Mouse (Mus musculus) embryo, embryonic 11.5 days (tissue): Measurements from ENCODE around the gene Wrap53.
"Not testable (repeated sequence)": the region's sequence is repeated elsewhere in the genome, so short reads cannot be mapped to it uniquely, and the experiment has no call there.

ENCODE experiments used
- DNase-seq: peaks from one replicate; pipeline ENCODE4 v3.0.0-alpha.2; 2012; ENCODE audit warnings: low read depth, low spot score

The Wrap53 gene

DNA sequence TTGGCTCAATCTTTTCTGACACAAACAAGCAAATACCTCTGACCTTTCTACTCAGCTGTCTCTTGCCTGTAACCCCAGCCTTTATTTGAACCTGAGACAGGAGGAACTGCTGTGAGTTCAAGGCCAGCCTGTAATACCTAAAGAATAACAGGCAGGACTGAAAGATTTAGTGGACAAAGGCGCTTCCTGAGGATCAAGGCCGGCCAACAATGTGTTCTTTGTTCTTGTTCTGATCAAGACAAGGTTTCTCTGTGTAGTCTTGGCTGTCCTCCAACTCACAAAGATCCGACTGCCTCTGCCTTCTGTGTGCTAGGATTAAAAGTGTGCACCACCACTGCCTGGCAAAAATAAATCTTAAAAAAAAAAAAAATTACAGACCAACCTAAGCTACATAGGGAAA is 15.7 kb downstream of the Wrap53 start:
- no peak for DNase-seq

DNA sequence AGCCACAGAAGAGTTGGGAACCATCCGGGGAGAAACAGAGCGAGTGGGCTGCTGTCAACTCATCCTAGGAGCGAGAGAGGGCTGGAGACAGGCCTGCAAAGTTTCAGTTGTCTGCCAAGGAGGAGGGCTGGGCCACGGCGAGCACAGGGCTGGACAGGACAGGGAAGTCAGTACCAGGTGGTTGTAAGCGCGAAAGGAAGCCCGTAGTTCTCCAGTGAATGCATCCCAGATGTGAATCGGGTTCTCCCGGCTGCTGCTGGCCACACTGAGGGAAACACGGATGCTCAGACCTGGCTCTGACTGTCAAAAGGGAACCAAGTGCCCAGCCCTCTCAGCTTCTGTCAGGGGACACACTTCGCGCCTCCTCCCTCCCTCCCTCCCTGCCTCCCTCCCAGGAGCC is 16.7 kb downstream of the Wrap53 start:
- no peak for DNase-seq

DNA sequence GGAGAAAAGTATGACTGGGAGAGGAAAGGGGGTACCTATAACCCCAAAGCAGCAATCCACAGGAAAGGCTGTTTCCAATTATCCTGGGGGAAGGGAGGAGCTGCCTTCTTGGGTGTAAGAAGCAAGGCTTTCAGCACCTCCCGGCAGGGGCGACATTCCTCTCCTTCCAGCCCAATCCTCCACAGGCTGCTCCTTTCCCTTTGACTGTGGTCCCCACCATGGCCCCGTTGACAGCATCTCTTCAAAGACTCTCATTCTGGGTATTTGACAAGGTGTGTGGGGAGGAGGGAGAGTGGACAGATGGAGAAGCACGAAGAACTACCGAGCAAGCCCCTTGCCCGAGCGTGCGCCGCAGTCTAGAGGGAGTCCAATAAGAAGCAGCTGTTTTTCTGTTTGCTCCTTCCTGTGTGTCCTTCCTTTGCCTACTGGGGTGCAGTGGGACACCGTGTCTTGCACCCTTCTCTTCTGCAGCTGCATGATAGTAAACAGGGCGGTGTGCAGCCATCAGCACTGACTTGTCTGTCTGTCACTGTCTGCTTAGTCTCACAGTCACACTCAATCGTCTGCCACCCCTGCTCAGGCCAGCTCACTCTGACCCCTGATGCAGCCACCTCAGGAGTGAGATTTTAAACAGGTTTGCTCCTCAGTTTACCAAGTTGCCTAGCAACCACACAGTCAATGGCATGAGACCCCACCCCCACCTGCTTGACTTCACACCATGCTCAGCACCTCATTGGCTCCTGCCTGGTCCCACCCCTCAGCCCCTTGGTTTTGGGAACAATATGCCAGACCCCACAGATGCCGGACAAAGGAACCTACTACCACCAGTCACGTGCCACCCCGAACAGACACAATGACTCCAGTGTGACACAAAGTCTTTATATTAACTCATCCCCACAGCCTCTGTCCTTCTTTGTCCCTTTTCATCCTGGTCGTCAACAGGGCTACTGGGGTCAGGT is 18.9 kb downstream of the Wrap53 start:
- DNase-seq = no peak

DNA sequence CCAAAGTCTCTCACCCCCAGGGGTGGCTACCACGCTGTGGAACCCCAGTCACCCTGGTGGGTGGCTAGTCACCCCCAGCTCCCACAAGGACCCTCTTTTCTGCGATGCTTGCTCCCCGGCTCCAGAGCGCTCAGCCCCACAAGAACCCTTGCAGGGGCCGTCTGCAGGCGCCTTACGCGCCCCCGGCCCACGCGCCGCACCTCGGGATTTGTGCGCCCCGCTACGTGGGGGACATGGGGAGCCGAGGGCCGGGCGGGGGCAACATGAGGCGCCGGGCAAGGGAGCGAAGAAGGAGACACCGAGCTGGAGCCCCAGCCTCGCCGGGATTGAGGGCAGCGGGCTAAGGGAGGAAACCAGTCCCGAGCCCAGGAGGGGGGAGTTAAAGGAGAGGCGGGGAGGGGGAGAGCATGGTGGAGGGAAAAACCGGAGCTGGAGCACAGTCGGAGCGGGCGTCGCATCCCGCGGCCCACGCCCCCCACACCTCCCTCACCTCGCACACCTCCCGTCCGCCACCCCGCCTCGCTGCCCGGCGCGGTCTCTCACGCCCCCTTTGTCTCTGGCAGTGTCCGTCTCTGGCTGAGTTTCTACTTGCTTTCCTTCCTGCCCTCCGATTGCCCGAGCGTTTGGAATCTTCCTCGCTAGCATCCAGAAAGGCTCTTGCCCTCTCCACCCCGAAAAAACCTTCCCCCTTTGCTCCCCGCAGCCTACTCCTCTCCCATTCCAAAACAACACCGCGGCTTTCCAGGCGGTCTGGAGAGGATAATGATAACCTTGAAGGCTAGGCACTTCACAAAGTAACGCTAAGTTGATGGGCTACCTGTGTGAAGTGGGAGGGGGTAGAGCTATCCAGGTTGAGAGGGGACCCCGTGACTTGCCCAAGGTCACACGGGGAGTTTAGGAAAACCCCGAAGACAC is 19.9 kb downstream of the Wrap53 start, which contains the start of gene Efnb3:
Gene Efnb3 (minus strand): TSS at position 355 of the 915 bp plus-strand sequence.
- peak; percentile 62 for DNase-seq

DNA sequence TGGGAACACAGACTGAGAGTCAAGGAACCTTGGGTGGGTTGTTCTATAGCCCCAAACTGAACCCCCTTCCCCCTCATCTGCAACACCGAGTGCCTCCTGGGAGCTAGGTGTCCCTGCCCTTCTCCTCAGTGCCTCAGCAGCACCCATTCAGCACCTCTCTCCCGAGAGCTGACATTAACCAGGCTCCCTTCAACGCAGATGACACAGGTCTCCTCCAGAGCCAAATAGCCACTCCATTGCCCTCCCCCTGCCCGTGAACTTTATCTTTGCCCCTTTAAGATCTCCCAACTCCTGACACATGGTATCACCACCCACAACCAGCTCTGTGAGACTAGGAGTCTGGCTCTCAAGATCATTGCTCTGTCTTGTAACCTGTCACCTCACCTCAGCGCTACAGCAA is 20.9 kb downstream of the Wrap53 start:
- no peak for DNase-seq

DNA sequence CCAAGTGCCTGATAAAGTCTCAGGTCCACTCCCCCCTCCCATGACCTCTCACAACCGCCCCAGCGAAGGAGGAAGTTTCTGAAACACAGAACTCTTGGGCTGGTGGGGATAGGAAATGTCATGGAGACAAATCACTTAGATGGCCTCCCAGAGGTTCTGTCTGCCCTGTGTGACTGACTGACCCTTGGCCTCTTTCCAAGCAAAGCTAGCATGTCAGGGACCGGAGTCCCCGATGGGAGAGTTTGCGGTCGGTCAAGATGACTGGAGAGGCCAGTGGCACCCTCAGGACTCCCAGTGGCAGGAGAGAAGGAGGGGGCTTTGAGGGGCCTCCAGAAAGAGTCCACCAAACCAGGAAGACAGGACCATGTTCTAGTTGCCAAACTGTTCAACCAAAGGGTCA is 21.3 kb downstream of the Wrap53 start:
- DNase-seq = no peak

DNA sequence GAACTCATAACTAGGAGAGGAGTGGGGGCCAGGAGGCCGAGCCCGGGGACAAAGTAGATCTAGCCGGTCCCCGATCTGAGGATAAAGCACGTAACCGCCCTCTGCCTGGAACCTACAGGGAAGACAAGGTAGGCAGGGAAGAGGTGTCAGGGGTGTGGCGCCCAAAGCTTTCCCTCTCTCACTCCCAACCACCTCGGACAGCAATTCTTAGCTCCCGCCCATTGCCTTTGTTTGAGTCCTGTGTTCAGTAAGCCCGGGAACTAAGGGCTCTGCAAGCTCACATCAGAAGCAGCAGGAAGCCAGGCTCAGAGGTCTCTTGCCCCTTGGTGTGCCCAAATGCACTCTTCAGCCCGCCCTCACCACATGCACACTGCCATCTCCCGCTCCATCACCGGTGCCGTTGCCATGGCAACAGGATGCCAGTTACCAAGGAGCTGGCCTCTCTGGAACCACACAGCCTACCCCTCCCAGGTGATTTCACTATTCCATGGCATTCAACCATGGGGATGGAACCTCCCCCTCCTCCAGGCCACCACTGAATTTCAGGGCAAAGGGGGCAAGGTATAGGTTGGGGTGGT is 22.6 kb downstream of the Wrap53 start:
- DNase-seq = no peak

DNA sequence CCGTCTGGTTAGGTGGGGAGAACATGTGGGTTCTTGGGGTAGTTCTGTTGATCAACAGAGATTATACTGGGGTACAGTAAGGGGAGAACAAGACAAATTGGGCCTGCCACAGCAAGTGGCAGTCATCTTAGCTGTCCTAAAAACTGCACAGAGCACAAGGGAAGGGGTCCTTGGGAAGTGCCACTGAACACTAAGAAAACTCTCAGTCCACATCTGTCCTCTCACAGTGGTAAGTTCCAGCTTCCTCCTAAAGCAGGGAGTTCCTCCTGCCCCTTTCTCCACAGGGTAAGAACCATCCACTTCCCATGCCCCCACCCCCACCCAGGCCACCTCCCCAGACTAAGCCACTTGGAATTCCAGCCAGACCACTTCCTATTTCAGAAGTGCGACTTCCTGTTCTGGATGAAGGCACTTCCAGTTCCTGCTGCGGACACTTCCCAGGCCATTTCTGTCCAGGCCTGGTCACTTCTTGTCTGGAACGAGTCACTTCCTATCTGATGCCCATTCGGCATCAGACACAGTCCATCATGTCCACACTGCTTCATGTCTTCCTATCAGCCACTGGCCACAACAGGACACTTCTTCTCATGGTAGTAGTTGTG is 25.4 kb downstream of the Wrap53 start:
- DNase-seq = no peak

DNA sequence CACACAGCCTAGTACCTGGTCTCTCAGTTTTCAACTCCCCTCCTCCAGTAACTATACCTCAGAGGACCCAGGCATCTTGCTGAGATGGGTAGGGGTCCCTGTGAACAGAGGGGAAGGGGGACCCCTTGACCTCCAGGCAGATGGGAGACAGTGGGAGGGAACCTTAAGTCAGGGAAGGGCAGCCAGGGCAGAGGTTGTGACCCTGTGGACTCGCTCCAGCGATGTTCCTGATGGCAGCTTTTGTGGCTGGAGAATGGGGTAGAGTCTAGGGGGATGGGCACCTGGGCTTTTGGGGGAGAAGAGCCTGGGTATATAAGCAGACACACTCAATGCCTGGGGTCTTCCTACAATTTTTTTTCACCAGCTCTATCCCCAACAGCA is 26.7 kb downstream of the Wrap53 start:
- DNase-seq = no peak

DNA sequence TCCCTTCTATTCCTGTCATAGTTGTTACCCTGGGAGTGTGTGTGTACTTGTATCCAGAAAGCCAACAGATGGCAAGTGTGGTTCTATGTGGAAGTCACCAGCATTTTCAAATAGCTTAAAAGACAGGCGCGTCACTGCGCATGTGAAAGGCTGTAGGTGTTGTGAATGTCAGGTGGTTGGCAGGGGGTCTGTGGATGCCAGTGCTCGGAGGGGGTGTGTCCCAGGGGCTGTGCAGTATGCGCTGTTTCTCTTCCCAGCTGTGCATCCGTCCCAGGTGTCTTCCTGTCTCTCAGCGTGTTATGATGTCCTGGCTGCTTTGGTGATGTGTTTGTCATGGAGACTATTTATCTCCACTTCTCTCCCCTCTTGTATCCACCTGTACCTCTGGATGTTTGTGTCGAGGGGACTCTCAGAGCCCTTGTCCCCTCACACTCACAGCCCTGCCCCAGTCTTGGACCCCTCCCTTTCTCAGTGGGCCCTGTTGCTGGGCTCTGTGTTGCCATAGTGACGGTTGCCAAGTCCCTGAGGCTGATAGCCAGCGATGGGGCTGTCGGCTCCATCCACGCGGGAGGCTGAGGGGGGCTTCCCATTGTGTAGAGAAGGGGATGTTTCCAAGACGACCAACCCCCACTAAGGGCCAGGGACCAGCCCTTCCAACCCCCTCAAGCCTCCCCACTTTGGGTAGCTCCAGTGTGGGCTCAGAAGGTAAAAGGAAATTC is 27.3 kb downstream of the Wrap53 start:
- peak; percentile 52 for DNase-seq

DNA sequence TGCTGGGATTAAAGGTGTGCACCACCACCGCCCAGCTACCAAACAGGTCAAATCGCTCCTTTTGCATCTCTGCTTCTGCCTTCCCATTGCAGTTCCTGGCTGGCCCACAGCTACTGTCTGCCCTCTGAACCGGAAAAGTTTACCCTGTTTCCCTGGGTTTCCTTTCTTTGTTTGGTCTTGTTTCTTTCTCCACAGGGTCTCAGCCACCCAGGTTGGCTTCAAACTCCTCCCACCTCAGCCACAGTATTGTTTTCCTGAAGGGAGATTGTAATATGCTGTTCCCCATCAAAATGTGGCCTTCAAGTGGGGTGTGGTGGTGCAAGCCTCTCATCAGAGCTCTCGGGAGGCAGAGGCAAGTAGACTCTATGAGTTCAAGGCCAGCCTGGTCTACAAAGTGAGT is 28.7 kb downstream of the Wrap53 start:
- no peak for DNase-seq

DNA sequence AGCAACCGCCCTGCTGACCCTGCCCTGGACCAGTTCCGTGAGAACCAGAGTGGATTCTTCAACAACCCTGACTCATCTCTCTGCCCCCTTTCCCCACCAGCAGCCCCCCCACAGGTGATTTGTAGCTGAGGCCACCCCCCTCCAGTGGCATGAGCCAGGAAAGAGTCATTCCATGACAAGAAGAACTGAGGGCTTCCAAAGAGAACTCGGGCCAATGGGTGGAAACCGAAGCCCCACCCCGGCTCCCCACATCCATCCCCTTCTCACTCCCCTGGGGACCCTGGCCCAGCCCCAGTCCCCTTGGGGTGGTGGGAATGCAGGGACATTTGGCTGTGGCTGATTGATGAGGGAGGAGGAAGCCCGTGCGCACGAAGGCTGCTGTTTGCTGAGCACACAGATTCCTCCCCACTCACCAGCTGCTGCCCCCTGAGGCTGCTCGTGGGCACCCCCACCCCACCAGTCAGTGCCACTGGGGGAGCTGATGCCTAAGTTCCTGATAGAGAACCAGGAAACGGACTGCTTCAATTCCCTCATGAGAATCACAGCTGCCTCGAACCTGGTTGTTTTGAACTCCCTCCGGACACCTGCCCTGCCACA is 30.9 kb downstream of the Wrap53 start, which contains the start of gene Dnah2:
Gene Dnah2 (minus strand): TSS at position 51 of the 597 bp plus-strand sequence.
- DNase-seq = no peak

DNA sequence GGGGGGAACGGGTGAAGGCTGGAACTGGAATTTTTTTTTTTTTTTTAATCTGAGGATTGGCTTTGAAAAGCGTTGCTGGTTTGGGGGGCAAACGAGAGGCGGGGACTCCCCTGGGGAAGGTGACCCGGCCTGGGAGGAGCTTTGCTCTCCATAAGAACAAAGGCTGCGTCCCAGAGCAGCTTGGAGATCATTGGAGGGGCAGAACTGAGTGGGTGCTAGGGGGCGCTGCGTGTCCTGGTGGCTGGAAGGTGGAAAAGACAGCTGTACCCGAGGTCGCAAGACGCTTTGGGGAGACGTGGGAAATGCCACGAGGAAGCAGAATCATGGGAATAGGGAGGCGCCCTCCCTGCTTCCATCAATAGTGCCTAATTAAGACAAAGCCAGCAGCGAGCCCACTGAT is 33.0 kb downstream of the Wrap53 start:
- no peak for DNase-seq

DNA sequence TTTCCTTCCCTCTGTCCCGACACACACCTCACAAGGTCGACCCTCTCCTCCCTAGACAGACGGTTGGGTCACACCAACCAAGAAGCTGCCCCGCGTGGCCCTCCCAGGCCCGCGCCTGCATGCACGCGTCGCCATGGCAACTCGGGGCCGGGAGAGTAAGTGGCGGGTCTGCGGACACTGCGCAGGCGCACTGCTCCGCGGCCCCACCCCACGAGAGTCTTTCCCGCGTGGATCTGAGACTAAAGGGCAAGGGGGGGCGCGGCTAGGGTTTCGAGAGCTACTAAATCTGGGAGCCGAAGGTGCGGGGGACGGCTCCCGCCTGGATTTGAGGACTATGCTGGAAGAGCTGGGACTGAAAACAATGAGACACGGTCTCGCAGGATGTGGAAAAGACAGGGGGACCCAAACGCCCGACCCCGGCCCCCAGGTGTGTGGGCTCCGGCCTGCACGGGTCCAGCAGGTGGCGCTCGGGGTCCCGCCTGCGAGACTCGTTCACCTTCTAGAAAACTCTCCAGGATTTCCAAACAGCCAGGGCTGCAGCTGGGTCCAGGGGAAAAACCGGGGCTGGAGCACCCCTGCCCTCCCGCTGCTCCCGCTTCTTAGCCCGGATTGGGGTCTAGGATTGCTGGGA is 33.5 kb downstream of the Wrap53 start:
- peak; percentile 59 for DNase-seq

DNA sequence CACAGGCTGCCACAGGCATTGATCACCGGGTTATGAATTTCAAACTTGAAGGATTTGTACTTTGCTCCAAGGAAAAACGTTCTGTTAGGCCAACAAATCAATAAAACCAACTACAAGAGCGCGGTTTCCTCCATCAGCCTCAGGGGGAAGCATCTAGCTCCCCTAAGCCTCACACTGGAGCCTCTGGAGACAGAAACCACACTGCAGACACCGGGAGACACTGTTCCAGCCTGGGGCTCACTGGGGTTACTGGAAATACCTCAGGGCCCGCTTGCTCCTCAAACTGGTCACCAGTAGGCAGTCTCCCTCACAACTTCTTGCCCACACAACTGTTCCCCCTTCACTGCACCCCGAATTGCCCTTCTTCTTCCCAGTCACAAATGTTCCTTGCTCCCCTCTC is 34.1 kb downstream of the Wrap53 start:
- no peak for DNase-seq

DNA sequence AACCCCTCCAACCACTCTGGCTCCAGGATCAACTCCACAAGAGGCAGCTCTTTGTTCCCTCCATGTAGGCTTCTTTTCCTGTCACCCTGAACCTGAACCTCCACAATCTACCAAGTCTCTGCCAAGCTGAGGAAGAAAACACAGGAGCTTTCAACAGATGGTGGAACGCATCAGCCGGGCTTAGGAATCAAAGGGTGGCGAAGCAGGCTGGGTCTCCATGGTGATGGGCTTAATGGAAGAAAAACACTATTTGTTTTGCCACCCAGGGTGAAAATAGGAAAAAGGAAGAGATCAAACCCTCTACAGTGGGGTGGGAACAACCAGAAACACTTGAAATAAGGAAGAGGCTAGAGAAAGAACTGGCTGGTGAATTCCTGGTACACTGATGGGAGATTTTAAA is 36.5 kb downstream of the Wrap53 start:
- no peak for DNase-seq

DNA sequence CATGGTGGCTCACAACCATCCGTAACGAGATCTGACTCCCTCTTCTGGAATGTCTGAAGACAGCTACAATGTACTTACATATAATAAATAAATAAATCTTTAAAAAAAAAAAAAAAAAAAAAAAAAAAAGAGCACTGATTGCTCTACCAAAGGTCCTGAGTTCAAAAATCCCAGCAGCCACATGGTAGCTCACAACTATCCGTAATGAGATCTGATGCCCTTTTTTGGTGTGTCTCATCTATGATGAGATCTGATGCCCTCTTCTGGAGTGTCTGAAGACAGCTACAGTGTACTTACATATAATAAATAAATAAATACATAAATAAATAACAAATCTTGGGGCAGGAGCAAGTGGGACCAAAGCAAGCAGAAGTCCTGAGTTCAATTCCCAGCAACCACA is 38.3 kb downstream of the Wrap53 start:
- not testable (repeated sequence) for DNase-seq

DNA sequence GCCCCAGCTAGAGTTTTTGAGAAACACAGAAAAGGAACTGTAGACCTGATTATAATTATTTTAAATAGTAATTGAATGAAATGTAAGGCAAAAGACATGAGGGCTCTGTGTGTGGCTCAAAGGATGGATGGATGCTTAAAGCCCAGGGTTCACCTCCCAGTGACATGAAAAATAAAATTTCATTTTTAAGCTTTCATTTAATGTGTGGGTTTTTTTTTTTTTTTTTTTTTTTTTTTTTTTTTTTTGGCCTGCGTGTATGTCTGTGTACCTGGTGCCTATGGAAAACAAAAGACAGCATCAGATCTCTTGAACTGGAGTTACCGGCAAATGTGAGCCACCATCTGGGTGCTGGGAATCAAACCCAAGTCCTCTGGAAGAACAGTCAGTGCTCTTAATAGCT is 39.4 kb downstream of the Wrap53 start:
- no peak for DNase-seq

DNA sequence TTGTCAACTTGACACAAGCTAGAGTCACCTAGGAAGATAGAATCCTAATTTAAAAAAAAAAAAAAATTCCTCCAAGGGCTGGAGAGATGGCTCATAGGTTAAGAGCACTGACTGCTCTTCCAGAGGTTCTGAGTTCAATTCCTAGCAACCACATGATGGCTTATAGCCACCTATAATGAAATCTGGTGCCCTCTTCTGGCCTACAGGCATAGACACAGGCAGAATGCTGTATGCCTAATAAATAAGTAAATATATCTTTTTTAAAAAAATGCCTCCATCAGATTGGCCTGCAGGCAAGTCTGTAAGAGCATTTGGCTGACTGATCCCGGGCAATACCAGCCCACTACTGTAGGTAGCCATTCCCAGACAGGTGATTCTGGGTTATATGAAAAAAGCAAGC is 45.1 kb downstream of the Wrap53 start:
- DNase-seq = no peak
